20 mouse cellular contexts compared by ENCODE assay signal in genomic region chr6:85364439-85364838, GRCm38 (mm10). TPM values are rescaled to one million over a fixed set of nuclear protein-coding genes. Genes with fewer than 3 reads are reported as not detected.
"Had no signal": no experiment of that assay in that cellular context is flagged by ENCODE, and none has a peak within 500 bp of the region (broad histone marks: within the 10 kb centered on the region; RNA-seq: fewer than 3 reads in every experiment).

No protein-coding gene starts in this region.

- H3K27ac ChIP-seq: layer of hippocampus, adult 2 months; limb, embryonic 13.5 days; liver, embryonic 15.5 days; midbrain, embryonic 13.5 days; stomach, embryonic 15.5 days had no signal

- H3K9ac ChIP-seq: limb, embryonic 13.5 days; liver, embryonic 15.5 days; midbrain, embryonic 13.5 days; stomach, embryonic 15.5 days had no signal

- H3K4me3 ChIP-seq: layer of hippocampus, adult 2 months; limb, embryonic 13.5 days; liver, embryonic 15.5 days; midbrain, embryonic 13.5 days; stomach, embryonic 15.5 days had no signal

- H3K36me3 ChIP-seq: limb, embryonic 13.5 days; liver, embryonic 15.5 days; stomach, embryonic 15.5 days had no signal

- H3K4me2 ChIP-seq: limb, embryonic 13.5 days; liver, embryonic 11.5 days; liver, embryonic 15.5 days; midbrain, embryonic 13.5 days; stomach, embryonic 15.5 days had no signal

- H3K9me3 ChIP-seq: limb, embryonic 13.5 days; liver, embryonic 15.5 days; midbrain, embryonic 13.5 days; stomach, embryonic 15.5 days had no signal

- ATAC-seq: lung, postnatal 0 days; midbrain, embryonic 13.5 days had no signal

- DNase-seq: lung, adult 2 months; lung, postnatal 36 days; right cerebral cortex, postnatal 14 days; thymus, adult 2 months; thymus, postnatal 25 days had no signal

- H3K27me3 ChIP-seq: limb, embryonic 13.5 days; liver, embryonic 15.5 days; midbrain, embryonic 13.5 days; stomach, embryonic 15.5 days had no signal

RNA-seq across cellular contexts. Expression of gene Noto, which starts 59.2 kb away (rescaled TPM):
- total RNA-seq: layer of hippocampus, adult 2 months; layer of hippocampus, postnatal 10 days; left cerebral cortex, postnatal 36 days; megakaryocyte progenitor cell, adult 5-6 weeks; midbrain, postnatal 0 days had no signal
- polyA plus RNA-seq: kidney, postnatal 0 days; limb, embryonic 13.5 days; liver, embryonic 11.5 days; liver, embryonic 15.5 days; lung, adult 2 months; midbrain, embryonic 13.5 days; midbrain, postnatal 0 days; neural tube, embryonic 14.5 days; spleen, adult 2 months; stomach, embryonic 15.5 days; testis, adult 2 months had no signal
